Mouse (Mus musculus): ENCODE results near the gene Cox14.
"Not testable (repeated sequence)": the region's sequence is repeated elsewhere in the genome, so short reads cannot be mapped to it uniquely, and the experiment has no call there.

The Cox14 gene

GRCm38 (mm10) chr15:99727039-99727438 is 1.6 kb downstream of the Cox14 start:
- not testable (repeated sequence) for DNase-seq (ENCODE audit: low spot score in 2 of 2)

- no peak for DNase-seq (ENCODE audit: low spot score in 2 of 2)
Measured at GRCm38 (mm10) chr15:99727525-99727924, 2.1 kb downstream of the Cox14 start.

- no peak for DNase-seq (ENCODE audit: low spot score in 2 of 2)
Measured at GRCm38 (mm10) chr15:99728211-99728610, 2.8 kb downstream of the Cox14 start.

- DNase-seq (ENCODE audit: low spot score in 2 of 2): no peak
Measured at GRCm38 (mm10) chr15:99729056-99729783, 3.8 kb downstream of the Cox14 start.

- no peak for DNase-seq (ENCODE audit: low spot score in 2 of 2)
Measured at GRCm38 (mm10) chr15:99731167-99731566, 5.7 kb downstream of the Cox14 start.

GRCm38 (mm10) chr15:99731678-99732077 is 6.3 kb downstream of the Cox14 start:
- no peak for DNase-seq (ENCODE audit: low spot score in 2 of 2)

GRCm38 (mm10) chr15:99733186-99733585 is 7.8 kb downstream of the Cox14 start:
- DNase-seq (ENCODE audit: low spot score in 2 of 2): no peak

GRCm38 (mm10) chr15:99735631-99736030 is 10.2 kb downstream of the Cox14 start:
- peak; percentile 100 for DNase-seq (ENCODE audit: low spot score in 2 of 2)

GRCm38 (mm10) chr15:99736675-99737074 is 11.3 kb downstream of the Cox14 start:
- DNase-seq (ENCODE audit: low spot score in 2 of 2): no peak

GRCm38 (mm10) chr15:99740229-99740628 is 14.8 kb downstream of the Cox14 start:
- DNase-seq (ENCODE audit: low spot score in 2 of 2): no peak

GRCm38 (mm10) chr15:99754204-99754603 is 28.8 kb downstream of the Cox14 start:
- no peak for DNase-seq (ENCODE audit: low spot score in 2 of 2)

GRCm38 (mm10) chr15:99767467-99767866 is 42.0 kb downstream of the Cox14 start:
- DNase-seq (ENCODE audit: low spot score in 2 of 2): no peak

GRCm38 (mm10) chr15:99768761-99769160 is 43.3 kb downstream of the Cox14 start:
- no peak for DNase-seq (ENCODE audit: low spot score in 2 of 2)

GRCm38 (mm10) chr15:99771004-99771500 is 45.6 kb downstream of the Cox14 start:
- DNase-seq (ENCODE audit: low spot score in 2 of 2): no peak

- DNase-seq (ENCODE audit: low spot score in 2 of 2): peak in 1 of 2 experiments; percentile 38
Measured at GRCm38 (mm10) chr15:99771601-99772276, 46.3 kb downstream of the Cox14 start.

- DNase-seq (ENCODE audit: low spot score in 2 of 2): peak; percentile 55 to 83
Measured at GRCm38 (mm10) chr15:99772277-99772880, 47.0 kb downstream of the Cox14 start.

GRCm38 (mm10) chr15:99772881-99772924 is 47.3 kb downstream of the Cox14 start, which contains the start of gene Cers5:
Gene Cers5 (minus strand): TSS chr15:99772885.
- DNase-seq (ENCODE audit: low spot score in 2 of 2): not testable (repeated sequence)

- DNase-seq (ENCODE audit: low spot score in 2 of 2): no peak
Measured at GRCm38 (mm10) chr15:99772925-99773324, 47.5 kb downstream of the Cox14 start.

Measured in left cerebral cortex, adult 9 months (tissue).